Mouse (Mus musculus) left cerebral cortex, postnatal 4 days (tissue): ENCODE results near the gene Hoxc9. TPM values are rescaled to one million over a fixed set of nuclear protein-coding genes. Genes with fewer than 3 reads are reported as not detected.

ENCODE experiments used
- DNase-seq: peaks from one replicate; pipeline ENCODE4 v3.0.0-alpha.2; 2022
- intact Hi-C: fragments of 180-260 bp; cut with DNase I; formaldehyde crosslinking; loops from one replicate; pipeline ENCODE4 v1.15.1; 2025
- total RNA-seq, 2 experiments: library from RNA; stranded (reverse); gene quantifications; 2 replicates each; pipeline ENCODE4 v1.2.3; 2021

Gene Hoxc9
- total RNA-seq, 2 experiments from 2014 or later: not detected

DNA sequence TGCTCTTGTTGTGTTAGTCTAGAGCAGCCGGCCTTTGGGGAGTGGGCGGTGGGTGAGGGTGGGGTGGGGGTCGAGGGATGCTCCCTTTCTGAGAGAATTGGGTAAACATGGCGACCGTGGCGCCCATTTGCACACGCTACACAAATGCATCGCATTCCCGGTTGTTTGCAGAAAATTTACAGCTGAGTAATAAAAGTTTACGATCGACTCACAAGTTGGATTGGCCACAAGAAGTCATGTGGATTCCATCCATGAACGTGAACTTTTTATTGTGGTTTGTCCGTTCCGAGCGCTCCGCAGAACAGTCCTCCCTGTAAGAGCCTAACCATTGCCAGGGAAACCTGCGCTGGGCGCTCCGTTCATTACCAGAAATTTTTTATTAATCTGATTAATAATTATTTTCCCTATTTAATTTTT is 21.7 kb downstream of the Hoxc9 start, which contains the start of gene Hoxc6:
Hoxc6 (plus strand) TSS at position 319 of the 417 bp plus-strand sequence.
- no peak for DNase-seq
- intact Hi-C loops: no loop called here

DNA sequence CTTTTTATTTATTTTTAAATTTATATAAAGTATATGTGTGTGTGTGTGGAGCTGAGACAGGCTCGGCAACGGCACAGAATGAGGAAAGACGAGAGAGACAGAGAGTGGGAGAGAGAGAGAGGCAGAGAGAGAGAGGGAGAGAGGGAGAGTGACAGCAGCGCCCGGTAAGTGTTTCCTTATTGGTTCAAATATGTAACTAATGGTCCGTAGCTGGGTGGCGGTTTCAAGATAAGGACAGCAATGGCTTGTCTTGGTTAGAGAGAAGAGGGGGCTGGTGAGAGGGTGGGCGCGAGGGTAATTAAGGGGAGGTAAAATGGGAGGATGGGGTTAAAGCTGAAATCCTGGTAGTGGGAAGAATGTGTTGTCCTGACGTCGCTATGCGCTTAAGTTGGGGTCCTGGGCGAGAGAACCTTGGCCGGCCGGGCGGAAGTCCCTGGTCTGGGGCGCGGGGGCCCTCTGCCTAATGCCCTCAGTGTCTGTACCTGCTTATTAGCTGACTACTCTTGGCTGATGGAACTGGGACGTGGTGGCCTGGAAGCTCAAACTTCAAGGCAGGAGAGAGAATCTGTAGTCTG is 22.5 kb downstream of the Hoxc9 start:
- no peak for DNase-seq
- intact Hi-C loops: no loop called here

DNA sequence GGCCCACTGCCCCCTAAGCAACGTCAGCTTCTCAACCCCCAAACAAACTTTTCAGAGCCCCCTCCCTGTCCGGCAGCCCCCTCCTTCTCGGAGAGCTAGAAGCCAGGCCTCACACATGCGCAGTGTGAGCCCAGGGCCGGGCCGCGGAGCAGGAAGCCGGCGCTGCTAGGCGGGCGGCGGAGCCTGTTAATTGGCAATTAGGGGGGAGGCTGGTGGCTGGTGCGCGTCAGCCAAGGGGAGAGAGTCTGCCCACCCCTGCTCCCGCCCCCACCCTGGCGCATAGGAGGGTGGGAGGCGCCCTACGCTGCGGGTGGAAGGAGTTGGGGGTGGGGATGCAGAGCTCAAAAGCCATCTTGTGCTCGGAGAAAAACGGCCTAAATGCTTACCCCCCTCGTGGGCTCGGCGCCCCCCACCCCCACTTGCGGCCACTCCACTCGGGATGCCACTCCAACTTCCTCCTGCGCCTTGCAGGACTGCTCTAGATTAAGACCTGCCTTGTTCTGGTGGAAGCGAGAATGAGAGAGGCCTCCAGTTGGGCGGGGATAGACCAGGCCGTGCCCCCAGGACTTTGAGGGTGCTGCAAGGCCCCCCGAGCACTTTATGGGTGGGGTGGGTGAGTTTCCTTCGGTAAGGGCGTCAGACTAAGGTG is 23.1 kb downstream of the Hoxc9 start:
- DNase-seq: no peak

DNA sequence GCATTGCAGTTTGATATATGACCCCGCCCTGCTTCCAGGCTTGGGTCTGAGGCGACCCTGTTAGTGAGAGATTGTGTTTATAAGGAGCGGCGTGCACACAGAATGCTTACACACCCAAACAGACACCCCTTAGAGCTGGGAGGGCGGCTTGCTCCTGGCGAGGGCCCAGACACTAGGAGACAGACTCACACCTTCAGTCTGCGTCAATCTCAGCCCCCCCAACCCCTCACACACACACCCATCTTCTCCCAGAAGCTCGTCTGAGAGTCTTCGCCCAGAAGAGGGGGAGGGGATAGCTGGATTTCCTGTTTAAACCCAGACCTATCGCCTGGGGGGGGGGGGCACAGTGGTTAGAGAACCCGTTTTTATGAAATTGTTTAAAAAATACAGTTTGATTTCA is 23.7 kb downstream of the Hoxc9 start:
- DNase-seq: no peak
- intact Hi-C loops: no loop called here

More for the DNA sequence above, 23.1 kb downstream of the Hoxc9 start:
- intact Hi-C loops: no loop called here

DNA sequence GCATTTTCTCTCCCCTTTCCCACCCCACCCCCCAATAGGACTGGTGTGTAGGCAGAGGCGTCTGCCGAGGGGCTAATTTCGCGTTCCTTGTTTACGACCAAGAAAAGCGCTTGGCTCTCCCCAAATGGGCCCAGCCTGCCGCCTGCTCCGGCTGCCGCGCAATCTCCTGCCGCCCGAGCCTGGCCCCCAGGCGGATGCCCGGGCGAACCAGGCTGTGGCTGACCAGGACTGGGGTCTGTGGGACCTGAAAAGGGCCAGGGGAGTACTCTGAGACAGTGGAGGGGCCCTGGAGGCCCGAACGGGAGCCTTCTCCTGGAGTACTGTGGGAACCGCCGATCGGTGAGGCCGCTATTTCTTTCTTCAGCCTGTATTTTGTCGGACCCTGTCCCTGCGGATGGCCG is 24.3 kb downstream of the Hoxc9 start:
- DNase-seq: no peak
- intact Hi-C loops: no loop called here

DNA sequence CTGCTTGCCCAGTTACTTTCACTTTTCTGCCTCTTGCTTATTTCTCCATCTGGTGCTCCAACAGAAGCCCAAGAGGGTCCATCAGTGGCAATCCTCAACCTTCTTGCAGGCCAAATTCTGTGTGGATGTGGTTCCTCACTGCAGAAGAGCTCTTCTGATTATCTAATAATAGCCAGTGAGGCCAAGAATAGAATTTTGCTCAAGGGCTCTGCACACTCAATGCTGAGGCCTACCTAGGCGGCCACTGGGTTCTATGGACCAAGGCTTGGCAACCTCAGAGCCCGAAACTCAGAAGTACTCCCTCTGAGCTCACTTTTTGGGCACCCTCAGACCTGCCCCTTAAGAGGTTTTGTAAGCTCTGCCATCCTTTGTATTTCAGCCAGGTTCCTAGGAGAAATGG is 25.1 kb downstream of the Hoxc9 start:
- no peak for DNase-seq
- intact Hi-C loops: no loop called here

DNA sequence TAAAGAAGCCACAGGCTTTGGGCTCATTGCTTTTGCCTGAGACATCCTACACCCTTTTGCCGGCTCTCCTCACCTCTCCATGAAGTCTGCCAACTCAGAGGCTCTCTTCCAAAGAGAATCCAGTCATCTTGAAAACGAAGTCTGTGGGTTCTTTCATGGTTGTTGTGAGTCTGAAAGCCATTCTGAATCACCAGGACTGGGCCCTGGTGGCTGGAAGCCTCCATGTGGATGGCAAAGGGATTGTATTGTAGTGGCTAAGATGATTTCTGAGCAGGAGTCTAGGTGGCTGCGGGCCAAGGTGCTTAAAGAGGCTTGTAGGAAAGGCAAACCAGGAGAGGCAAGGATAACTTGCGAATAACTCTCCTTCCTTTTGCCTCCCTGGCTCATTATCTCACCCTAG is 25.9 kb downstream of the Hoxc9 start:
- DNase-seq: no peak
- intact Hi-C loops: no loop called here

DNA sequence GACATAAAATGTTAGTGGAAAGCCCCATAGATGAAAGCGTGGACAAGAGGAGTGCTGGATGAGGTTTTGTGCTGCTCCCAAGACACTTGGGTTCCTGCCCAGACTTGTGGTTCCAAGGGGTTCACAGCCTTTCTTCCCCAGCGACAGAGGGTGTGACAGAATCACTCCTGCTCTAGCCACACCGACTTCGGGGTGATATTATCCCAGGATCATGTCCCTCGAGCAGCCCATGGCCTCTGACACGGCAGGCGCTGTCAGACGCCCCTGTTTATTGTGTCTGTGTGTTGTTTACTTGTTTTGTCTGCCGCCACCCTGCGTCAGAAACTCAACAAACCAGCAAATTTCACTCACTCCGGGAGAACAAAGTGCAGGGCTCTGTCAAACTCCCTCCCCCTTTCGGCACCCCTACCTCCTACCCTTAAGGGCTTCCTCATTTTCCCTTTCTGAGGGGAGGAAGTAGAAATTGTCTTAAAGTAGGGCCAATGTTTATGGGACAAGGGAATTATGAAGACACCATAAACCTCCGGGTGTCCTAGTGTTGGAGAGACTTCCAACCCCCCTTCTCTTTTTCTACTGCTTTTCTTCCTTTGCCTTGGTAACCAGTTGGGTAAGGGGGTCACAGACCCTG is 26.7 kb downstream of the Hoxc9 start:
- intact Hi-C loops: no loop called here

DNA sequence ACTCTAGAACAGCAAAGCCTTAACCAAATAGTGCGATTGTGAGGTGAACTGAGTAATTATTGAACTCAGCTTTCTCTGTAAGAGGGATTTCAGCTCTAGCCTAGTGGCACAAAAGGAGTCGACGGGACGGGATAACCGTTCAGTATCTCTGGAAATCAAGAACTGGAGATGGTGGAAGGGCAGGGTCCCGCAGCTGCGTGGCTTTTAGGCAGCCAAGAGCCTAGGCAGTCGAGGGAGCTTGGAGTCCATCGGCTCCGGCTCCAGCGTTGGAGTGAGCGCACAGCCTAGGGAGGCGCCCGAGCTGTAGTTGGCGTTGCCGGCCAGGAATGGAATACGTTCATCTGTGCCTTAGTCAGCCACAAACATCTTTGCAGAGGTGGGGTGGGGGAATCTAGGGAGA is 29.1 kb downstream of the Hoxc9 start:
- intact Hi-C loops: no loop called here
- no peak for DNase-seq

More for the DNA sequence above, 26.7 kb downstream of the Hoxc9 start:
- DNase-seq: no peak

DNA sequence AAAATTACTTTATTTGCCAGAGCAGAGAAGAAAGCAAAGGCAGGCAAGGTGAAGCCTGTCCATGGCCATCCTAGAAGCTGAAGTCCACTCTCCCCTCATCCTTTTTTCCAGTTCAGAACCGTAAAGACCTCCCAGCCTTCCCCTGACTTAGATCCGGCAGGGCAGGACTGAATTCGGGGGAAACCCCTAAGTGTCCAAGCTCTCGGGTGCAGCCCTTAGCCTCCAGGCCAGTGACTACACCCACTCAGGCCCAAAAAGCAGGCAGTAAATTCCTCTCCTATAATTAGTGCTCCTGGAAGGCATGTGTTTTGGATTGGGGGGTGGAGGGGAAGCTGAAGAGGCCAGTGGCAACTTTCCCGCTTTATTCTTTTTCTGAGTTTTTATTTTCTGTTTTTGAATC is 29.6 kb downstream of the Hoxc9 start:
- intact Hi-C loops: no loop called here
- no peak for DNase-seq

DNA sequence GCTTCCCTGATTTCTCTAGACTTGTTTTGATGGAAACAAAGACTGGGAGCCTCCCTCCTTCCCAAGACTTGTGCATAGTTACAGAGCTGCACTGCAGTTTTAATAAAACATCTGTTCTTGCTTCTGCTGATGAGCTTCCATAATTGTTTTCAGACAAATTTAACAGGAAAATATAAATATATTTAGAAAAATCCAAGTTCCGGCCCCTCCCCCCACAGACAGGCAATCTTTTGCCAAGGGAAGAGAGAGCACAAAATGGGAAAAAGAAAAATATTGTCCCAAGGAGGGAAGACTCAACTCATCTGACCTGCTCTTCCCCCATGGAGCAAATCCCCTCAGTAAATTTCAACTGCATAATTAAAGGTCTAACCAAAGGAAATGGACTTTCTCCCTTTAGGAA is 30.1 kb downstream of the Hoxc9 start:
- intact Hi-C loops: no loop called here

DNA sequence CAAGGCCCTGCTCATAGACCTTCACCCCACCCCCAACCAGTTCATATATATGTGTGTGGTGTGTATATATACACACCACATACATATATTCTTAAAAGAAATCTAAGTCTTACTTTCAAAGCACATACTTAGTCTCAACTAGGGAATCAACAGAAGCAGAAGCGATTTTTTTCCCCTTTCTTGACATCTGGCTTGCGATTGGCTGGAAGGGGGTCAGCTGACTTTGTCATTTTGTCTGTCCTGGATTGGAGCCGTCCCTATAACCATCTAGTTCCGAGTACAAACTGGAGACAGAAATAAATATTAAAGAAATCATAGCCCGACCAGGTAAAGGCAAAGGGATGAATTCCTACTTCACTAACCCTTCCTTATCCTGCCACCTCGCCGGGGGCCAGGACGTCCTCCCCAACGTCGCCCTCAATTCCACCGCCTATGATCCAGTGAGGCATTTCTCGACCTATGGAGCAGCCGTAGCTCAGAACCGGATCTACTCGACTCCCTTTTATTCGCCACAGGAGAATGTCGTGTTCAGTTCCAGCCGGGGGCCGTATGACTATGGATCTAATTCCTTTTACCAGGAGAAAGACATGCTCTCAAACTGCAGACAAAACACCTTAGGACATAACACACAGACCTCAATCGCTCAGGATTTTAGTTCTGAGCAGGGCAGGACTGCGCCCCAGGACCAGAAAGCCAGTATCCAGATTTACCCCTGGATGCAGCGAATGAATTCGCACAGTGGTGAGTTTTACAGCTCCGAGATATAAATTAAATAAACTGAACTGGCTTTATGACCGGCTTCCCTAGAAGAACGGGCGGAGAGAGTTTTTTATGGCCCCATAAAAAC is 33.2 kb downstream of the Hoxc9 start:
- DNase-seq: no peak
- intact Hi-C loops: no loop called here

More for the DNA sequence above, 30.1 kb downstream of the Hoxc9 start:
- DNase-seq: no peak

DNA sequence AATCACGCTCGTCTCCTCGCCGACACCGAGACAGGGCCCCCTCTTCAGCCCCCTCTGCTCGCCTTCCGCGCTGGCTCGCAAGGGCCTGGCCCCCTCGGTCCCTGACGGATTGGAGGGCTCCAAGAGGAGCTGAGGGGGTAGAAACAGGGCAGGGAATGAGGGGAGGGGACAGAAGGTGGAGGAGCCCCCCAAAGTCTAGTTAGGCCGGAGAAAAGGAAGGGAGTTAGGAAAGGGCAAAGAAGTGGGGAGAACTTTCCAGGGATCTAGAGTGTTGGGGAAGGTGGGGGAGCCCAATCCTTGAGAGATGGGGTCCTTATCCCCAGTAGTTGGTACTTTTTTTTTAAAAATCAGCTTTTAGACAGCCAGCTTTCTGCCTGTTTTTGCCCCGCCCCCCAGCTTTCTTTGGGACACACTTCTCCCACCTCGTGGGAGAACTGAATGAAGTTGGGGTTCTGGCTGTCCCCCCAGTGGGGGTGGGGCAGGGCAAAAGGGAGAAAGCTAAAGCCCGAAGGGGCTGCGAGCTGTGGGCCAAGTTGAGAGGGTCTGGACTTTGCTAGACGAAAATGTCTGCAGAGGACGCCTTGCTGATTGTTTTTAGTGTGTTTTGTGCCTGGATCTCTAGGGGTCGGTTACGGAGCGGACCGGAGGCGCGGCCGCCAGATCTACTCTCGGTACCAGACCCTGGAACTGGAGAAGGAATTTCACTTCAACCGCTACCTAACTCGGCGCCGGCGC is 34.0 kb downstream of the Hoxc9 start:
- intact Hi-C loops: no loop called here
- DNase-seq: no peak

DNA sequence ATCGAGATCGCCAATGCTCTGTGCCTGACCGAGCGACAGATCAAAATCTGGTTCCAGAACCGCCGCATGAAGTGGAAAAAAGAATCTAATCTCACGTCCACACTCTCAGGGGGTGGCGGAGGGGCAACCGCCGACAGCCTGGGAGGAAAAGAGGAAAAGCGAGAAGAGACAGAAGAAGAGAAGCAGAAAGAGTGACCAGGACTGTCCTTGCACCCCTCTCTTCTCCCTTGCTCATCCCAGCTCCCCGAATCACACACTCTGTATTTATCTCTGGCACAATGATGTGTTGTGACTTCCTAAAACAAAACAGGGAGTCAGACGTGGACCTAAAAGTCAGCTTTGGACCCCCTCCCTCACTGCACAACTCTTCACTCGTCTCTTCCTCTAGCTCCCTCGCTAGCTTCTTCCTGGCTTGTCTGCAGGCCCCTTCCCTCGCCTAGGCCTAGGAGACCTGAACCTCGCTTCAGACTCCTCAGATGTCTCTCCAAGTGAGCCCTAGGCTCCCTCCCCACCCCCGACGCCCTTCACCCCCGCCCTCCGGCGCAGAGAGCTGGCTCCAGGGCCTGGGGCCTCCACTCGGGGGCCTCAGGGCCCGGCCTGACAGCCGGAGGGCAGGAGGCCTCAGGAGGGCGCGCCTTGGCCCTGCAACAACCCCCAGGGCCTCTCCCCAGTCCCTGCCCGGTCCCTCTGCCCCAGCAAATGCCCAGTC is 34.8 kb downstream of the Hoxc9 start:
- no peak for DNase-seq
- intact Hi-C loops: no loop called here

DNA sequence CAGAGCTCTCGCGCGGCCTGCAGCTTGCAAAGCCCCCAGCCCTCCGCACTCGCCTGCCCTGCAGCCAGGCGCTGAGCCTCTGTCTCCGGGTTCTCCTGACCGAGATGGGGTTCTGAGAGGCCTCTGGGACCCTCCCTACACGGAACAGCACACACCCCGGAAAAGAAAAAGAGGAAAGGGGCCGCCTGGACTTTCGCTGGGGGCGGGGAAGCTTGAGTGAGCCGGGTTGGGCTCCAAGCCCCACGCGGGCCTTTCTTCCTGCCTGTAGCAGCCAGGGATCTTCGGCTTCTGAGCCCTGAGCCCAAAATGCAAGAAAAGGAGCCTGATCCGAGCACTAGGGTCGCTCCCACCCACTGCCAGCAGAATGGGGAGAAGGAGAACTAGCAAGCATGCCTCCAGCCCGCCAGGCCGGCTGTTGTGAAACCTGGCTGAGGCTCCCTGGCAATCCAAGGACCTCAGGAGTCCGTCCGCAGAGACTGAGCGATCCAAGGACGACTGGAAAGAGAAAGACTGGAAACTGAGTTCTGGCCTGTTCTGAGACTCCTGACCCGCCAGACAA is 35.8 kb downstream of the Hoxc9 start:
- DNase-seq: no peak
- intact Hi-C loops: loop anchor here (2.0 kb wide), 1 partner anchor 153 kb away; no protein-coding TSS in a partner anchor

DNA sequence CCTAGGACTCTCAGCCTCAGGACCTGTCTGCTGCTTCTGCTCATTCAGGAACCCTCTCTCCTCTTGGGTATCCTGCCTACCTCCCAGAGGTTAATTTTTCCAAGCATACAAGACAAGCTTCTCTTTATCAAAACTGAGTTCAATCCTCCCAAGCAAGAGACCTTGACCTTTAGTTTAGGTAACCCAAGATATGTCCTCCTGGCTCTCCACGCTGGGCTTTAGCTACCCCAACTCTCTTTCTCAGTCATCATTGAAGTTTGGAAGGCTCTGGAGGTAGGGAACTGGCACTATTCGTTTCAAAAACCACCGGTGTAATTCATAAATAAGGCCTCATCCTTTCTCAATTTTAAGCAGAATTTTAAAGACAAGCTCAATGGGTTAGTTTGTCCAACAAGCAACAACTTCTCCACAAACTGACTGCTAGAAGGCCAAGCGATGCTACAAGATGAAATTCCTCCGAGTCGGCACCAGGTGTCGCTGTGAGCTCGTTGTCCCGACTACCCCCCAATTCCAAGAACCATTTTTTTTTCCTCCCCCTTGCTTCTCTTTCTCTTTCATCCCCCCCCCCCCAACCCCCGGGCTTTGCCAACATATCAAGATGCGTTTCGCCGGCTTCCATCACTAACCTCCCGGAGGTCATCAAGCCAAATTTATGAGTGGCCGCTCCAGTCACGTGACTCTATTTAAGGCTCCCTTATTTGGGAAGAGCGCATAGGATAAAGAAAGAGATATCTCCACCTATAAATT is 37.2 kb downstream of the Hoxc9 start:
- intact Hi-C loops: loop anchor here (2.0 kb wide), 1 partner anchor 151 kb away; no protein-coding TSS in a partner anchor
- DNase-seq: peak; percentile 35

DNA sequence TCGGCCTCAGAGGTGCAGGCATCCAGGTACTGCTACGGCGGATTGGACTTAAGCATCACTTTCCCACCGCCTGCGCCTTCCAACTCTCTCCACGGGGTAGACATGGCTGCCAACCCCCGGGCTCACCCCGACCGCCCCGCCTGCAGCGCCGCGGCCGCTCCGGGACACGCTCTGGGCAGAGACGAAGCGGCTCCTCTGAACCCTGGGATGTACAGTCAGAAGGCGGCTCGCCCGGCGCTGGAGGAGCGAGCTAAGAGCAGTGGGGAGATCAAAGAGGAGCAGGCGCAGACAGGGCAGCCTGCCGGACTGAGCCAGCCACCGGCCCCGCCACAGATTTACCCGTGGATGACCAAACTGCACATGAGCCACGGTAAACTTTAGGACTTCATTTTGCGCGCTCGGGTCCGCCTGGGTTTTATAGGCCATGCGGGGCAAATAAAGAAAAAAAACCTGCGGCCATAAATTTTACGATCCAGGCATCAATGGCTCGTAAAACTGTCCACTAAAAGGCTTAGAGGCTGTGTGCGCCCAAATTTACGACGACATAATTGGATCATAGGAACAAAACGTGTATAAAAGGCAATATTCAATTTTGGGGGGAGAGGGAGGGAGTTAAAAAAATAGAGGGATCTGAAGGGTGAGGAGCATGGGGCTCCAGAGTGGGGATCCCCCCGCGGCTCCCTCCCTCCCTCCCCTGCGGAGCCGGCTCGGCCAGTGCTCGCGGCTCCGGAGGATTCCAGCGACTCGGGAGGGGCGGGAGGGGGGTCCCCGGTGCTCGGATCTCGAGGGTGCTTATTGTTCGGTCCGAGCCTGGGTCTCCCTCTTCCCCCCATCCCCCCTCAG is 38.1 kb downstream of the Hoxc9 start:
- DNase-seq: no peak
- intact Hi-C loops: no loop called here

DNA sequence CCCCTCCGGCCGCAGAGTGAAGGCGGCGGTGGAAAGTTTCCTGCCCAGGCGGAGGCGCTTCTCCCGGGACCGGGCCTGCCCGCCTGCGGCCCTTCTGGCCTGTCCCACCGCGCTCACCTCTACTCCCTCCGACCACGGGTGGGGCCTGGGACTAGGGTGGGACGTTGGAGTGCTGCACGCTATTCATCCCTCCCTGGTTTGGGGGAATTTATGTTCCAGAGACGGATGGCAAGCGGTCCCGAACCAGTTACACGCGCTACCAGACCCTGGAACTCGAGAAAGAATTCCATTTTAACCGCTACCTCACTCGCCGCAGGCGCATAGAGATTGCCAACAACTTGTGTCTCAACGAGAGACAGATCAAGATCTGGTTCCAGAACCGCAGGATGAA is 38.8 kb downstream of the Hoxc9 start:
- intact Hi-C loops: no loop called here
- DNase-seq: no peak
